Mouse (Mus musculus) myocyte (in vitro differentiated cells): ENCODE results near the gene Atg4a-ps. TPM values are rescaled to one million over a fixed set of nuclear protein-coding genes. Genes with fewer than 3 reads are reported as not detected.

Source experiments
- H3K27me3 ChIP-seq: one replicate; pipeline ENCODE4 v1.6.1; 2011; ENCODE audit not compliant: control insufficient read depth, insufficient read depth, insufficient read length
- H3K36me3 ChIP-seq: one replicate; pipeline ENCODE4 v1.6.1; 2011; ENCODE audit not compliant: control insufficient read depth, insufficient read depth
- H3K4me2 ChIP-seq: one replicate; pipeline ENCODE4 v1.6.1; 2011; ENCODE audit warnings: low read depth, control low read depth
- H3K4me3 ChIP-seq: one replicate; pipeline ENCODE4 v1.5.1; 2011; ENCODE audit warnings: mild to moderate bottlenecking, control low read depth, moderate library complexity
- H3K79me2 ChIP-seq: one replicate; pipeline ENCODE4 v1.6.1; 2011; ENCODE audit not compliant: control insufficient read depth, insufficient read depth
- H3ac ChIP-seq: one replicate; pipeline ENCODE4 v1.6.1; 2011; ENCODE audit not compliant: control insufficient read depth, insufficient read length
- CEBPB ChIP-seq: IDR thresholded peaks from 2 replicates; pipeline ENCODE4 v1.6.1; 2011; ENCODE audit warnings: mild to moderate bottlenecking, moderate library complexity; ENCODE audit not compliant: poor library complexity, insufficient read depth, severe bottlenecking
- E2F4 ChIP-seq: IDR thresholded peaks from one replicate; pipeline ENCODE4 v1.6.1; 2011; ENCODE audit warnings: mild to moderate bottlenecking, control low read depth, moderate library complexity; ENCODE audit not compliant: insufficient read depth
- MAX ChIP-seq: IDR thresholded peaks from one replicate; pipeline ENCODE4 v1.6.1; 2011; ENCODE audit warnings: low read depth, mild to moderate bottlenecking, control low read depth
- MYOD1 ChIP-seq, 3 experiments: IDR thresholded peaks; one replicate each; pipeline ENCODE4 v1.6.1; 2011; ENCODE audit warnings: control low read depth in 2 of 3, low read depth in 2 of 3, mild to moderate bottlenecking in 2 of 3, moderate library complexity in 1 of 3; ENCODE audit not compliant: insufficient read length in 2 of 3, control insufficient read depth in 1 of 3
- MYOG ChIP-seq, 3 experiments: IDR thresholded peaks; one replicate each; pipeline ENCODE4 v1.6.1; 2011; ENCODE audit warnings: control low read depth in 2 of 3, low read depth in 2 of 3, mild to moderate bottlenecking in 2 of 3; ENCODE audit not compliant: insufficient read length in 2 of 3, control insufficient read depth in 1 of 3, insufficient read depth in 1 of 3
- POLR2A ChIP-seq: IDR thresholded peaks from one replicate; pipeline ENCODE4 v1.6.1; 2011; ENCODE audit warnings: low read depth, mild to moderate bottlenecking, control low read depth, moderate library complexity; ENCODE audit not compliant: insufficient read length
- POLR2AphosphoS2 ChIP-seq: IDR thresholded peaks from one replicate; pipeline ENCODE4 v1.6.1; 2011; ENCODE audit warnings: low read depth, control low read depth; ENCODE audit not compliant: insufficient read length
- REST ChIP-seq: IDR thresholded peaks from one replicate; pipeline ENCODE4 v1.6.1; 2011; ENCODE audit warnings: mild to moderate bottlenecking, control low read depth, moderate library complexity; ENCODE audit not compliant: insufficient read depth, insufficient read length
- SRF ChIP-seq: IDR thresholded peaks from one replicate; pipeline ENCODE4 v1.6.1; 2011; ENCODE audit warnings: low read depth; ENCODE audit not compliant: control insufficient read depth, insufficient read length
- TCF12 ChIP-seq: IDR thresholded peaks from one replicate; pipeline ENCODE4 v1.6.1; 2011; ENCODE audit warnings: mild to moderate bottlenecking, control low read depth; ENCODE audit not compliant: poor library complexity, insufficient read depth, severe bottlenecking
- TCF3 ChIP-seq: IDR thresholded peaks from one replicate; pipeline ENCODE4 v1.6.1; 2011; ENCODE audit warnings: low read depth, control low read depth; ENCODE audit not compliant: insufficient read length
- USF1 ChIP-seq: IDR thresholded peaks from one replicate; pipeline ENCODE4 v1.6.1; 2011; ENCODE audit warnings: low read depth, mild to moderate bottlenecking, control low read depth, moderate library complexity
- polyA plus RNA-seq: library from polyadenylated mRNA; unstranded; fragments of >200 nt; fragmentation: generic; extraction: Trizol; gene quantifications from one replicate; pipeline ENCODE4 v1.2.1, GENCODE M21; 2012; ENCODE audit warnings: missing spikeins

Atg4a-ps gene
- polyA plus RNA-seq, 1 experiment = 0.22 TPM

DNA sequence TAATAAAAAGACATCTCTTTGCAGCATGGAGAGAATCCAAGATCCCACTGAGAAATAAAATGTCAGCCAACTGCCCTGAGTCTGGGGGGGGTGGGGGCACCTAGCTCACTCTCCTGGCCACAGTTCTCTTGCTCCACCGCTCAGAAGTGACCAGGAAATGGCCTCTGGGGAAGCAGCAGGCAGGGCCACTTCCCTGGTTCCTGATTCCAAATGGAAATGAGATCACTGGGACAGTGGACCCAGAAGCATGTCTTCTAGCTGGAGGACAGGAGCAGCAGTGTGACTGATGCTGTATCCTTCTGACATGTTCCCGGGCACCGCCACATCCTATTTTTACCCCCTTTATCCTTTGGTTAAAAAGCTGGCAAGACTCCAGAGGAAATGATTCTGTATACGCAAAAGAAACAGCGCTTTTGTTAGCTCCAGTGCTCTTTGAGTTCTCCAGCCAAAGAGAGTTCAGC, 21.2 kb downstream of the Atg4a-ps start:
- no peak overlapping the region for H3K4me3 ChIP-seq
- TF ChIP-seq REST = no peak
- no peak for TF ChIP-seq SRF
- no peak for TF ChIP-seq POLR2AphosphoS2
- no peak for TF ChIP-seq E2F4
- TF ChIP-seq TCF12 = no peak
- TF ChIP-seq POLR2A = no peak
- no peak for TF ChIP-seq MYOG (IDR thresholded peaks at IDR 0.05; ENCODE audit: control insufficient read depth in 1 of 3, insufficient read depth in 1 of 3, insufficient read length in 2 of 3, low read depth in 2 of 3)
- TF ChIP-seq MAX = no peak
- no peak for TF ChIP-seq MYOD1 (IDR thresholded peaks at IDR 0.05; ENCODE audit: control insufficient read depth in 1 of 3, insufficient read length in 2 of 3, low read depth in 2 of 3)
- no peak for TF ChIP-seq CEBPB
- TF ChIP-seq TCF3 = no peak
- no peak for TF ChIP-seq USF1
- no peak overlapping the region for H3K4me2 ChIP-seq
- H3K27me3 ChIP-seq = no peaks in the 10 kb centered on the region
- H3K79me2 ChIP-seq = no peaks in the 10 kb centered on the region
- H3ac ChIP-seq = no peak overlapping the region
- no peaks in the 10 kb centered on the region for H3K36me3 ChIP-seq

DNA sequence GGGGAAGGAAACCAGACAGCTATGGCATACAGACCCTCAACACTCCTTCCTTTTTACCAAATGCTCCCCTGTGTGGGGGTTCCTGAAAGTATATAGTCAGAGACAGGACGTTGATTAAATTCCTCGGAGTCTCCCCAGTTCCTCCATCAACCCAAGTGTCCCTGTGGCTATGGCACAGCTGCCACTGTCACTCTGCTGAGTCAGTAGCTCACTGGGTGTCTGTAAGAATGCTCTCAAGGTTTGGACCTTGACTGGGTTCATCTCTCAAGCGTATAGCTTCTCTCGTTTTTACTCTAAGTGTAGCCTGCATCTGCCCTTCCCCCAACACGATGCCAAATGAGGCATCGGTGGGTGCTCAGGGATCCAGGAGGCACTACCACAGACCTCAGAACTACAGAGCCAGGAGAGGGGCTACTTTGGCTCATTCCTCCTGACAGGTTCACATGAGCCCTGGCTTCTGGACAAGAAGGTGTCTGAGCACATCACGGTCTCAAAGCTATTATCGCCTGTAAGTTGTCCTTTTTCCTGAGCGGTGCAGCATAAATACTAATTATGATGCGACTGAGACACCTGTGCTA, 21.9 kb downstream of the Atg4a-ps start:
- TF ChIP-seq SRF (no peak), MYOG (IDR thresholded peaks at IDR 0.05; ENCODE audit: control insufficient read depth in 1 of 3, insufficient read depth in 1 of 3, insufficient read length in 2 of 3, low read depth in 2 of 3) (peak in 1 of 3 experiments; percentile 4), TCF3 (peak; percentile 31), REST (no peak), TCF12 (peak; percentile 35), MYOD1 (IDR thresholded peaks at IDR 0.05; ENCODE audit: control insufficient read depth in 1 of 3, insufficient read length in 2 of 3, low read depth in 2 of 3) (peak; percentile 50 to 97 (median 94))

DNA sequence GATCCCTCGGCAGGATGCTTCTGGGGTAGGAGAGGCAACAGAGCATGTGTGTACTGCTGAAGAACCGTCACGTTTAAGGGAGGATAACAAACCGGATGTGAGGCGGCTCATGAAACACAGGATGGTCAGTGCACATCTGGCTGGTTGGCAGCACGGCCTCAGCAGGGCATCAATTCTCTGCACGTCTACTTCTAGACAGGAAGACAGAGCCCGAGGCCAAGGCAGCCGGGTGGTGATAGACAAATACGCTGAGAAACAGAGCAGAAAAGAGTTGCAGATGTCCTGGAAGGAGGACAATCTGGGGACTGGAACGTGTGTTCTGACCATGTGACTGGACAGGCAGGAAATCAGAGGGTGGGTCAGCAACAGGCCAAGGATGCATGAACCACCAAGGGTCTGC, 25.8 kb downstream of the Atg4a-ps start:
- H3ac ChIP-seq = no peak overlapping the region
- H3K36me3 ChIP-seq = no peaks in the 10 kb centered on the region
- no peaks in the 10 kb centered on the region for H3K27me3 ChIP-seq
- TF ChIP-seq CEBPB (no peak), MYOG (IDR thresholded peaks at IDR 0.05; ENCODE audit: control insufficient read depth in 1 of 3, insufficient read depth in 1 of 3, insufficient read length in 2 of 3, low read depth in 2 of 3) (no peak), TCF12 (no peak), MAX (no peak), TCF3 (no peak), REST (no peak), USF1 (no peak), SRF (no peak), POLR2AphosphoS2 (no peak), E2F4 (no peak)
- no peak overlapping the region for H3K4me3 ChIP-seq
- H3K4me2 ChIP-seq = no peak overlapping the region
- H3K79me2 ChIP-seq = no peaks in the 10 kb centered on the region

More for the DNA sequence above, 21.9 kb downstream of the Atg4a-ps start:
- no peaks in the 10 kb centered on the region for H3K79me2 ChIP-seq
- H3K4me2 ChIP-seq = no peak overlapping the region
- no peak overlapping the region for H3K4me3 ChIP-seq
- H3K27me3 ChIP-seq = no peaks in the 10 kb centered on the region
- no peak overlapping the region for H3ac ChIP-seq
- H3K36me3 ChIP-seq = no peaks in the 10 kb centered on the region

DNA sequence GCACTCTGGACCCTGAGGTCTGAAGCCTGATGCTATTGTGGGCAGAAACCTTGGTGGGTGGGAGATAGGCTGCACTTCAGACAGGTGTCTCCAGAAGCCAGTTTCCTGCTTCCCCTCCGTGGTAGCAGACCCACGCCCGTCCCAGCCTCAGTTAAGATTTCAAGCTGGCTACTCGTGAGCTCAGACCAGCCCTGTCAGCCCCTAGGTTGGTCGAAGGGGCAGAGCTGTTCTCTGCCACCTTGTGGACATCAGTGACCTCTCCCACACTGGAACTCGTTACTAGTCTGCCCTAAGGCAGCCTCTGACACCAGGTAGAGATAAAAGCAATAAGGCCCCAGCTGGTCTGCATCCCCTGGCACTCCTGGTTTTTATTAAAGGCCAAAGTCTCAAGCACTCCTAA, 28.9 kb downstream of the Atg4a-ps start:
- Histone ChIP-seq H3ac (no peak overlapping the region), H3K79me2 (no peaks in the 10 kb centered on the region)

More for the DNA sequence above, 28.9 kb downstream of the Atg4a-ps start:
- Histone ChIP-seq H3K27me3 (no peaks in the 10 kb centered on the region), H3K4me2 (no peak overlapping the region), H3K4me3 (no peak overlapping the region), H3K36me3 (no peaks in the 10 kb centered on the region)
- no peak for TF ChIP-seq MYOG (IDR thresholded peaks at IDR 0.05; ENCODE audit: control insufficient read depth in 1 of 3, insufficient read depth in 1 of 3, insufficient read length in 2 of 3, low read depth in 2 of 3)
- no peak for TF ChIP-seq CEBPB
- TF ChIP-seq POLR2A = no peak
- no peak for TF ChIP-seq USF1
- no peak for TF ChIP-seq MAX
- no peak for TF ChIP-seq MYOD1 (IDR thresholded peaks at IDR 0.05; ENCODE audit: control insufficient read depth in 1 of 3, insufficient read length in 2 of 3, low read depth in 2 of 3)
- no peak for TF ChIP-seq POLR2AphosphoS2
- TF ChIP-seq REST = no peak
- TF ChIP-seq E2F4 = no peak
- TF ChIP-seq TCF3 = no peak
